8 mouse cellular contexts compared by ENCODE assay signal in genomic region chrX:12251853-12252679, GRCm38 (mm10).
DNase-seq lines count a peak whose midpoint lies in the region; ATAC-seq and TF ChIP-seq lines count a peak whose summit lies in the region.

No protein-coding gene starts in this region.

- DNase-seq in NIH3T3 (ENCODE audit: low read depth): peak; percentile 79
- peak; percentile 28 to 33 for DNase-seq in cerebellum, adult 18-20 months
- DNase-seq in heart, postnatal 36 days: peak; percentile 65 to 66
- DNase-seq in layer of hippocampus, adult 2 months (ENCODE audit: low spot score in 2 of 2): peak; percentile 17 to 47
- peak; percentile 86 for DNase-seq in lung, postnatal 10 days
- peak; percentile 60 for DNase-seq in ovary, postnatal 36 days (ENCODE audit: low spot score)
- DNase-seq in urinary bladder, postnatal 14 days (ENCODE audit: low spot score): peak; percentile 63

- intact Hi-C loops in heart, postnatal 36 days (cut with DNase I): loop anchor here (2.0 to 10.0 kb wide), 8 partner anchors 87 to 621 kb away; no protein-coding TSS in a partner anchor

- H3K4me3 ChIP-seq in forebrain, embryonic 16.5 days (replicated peaks; ENCODE audit: low read length): peak overlapping the region; percentile 34
- H3K4me3 ChIP-seq in layer of hippocampus, adult 2 months: peak overlapping the region; percentile 38

- peak overlapping the region; percentile 58 for H3K4me2 ChIP-seq in forebrain, embryonic 16.5 days (ENCODE audit: low read length)

- no peaks in the 10 kb centered on the region for H3K36me3 ChIP-seq in forebrain, embryonic 16.5 days (ENCODE audit: control insufficient read depth, insufficient read depth)

- H3K9me3 ChIP-seq in forebrain, embryonic 16.5 days (ENCODE audit: control insufficient read depth, low read length): no peaks in the 10 kb centered on the region

- peak; percentile 90 for ATAC-seq in forebrain, embryonic 16.5 days

- 17% methylated on average over 31 of the region's 32 CpGs for WGBS in forebrain, embryonic 16.5 days

- H3K27me3 ChIP-seq in forebrain, embryonic 16.5 days (replicated peaks; ENCODE audit: control insufficient read depth, insufficient read depth, low read length): no peaks in the 10 kb centered on the region

- H3K27ac ChIP-seq in forebrain, embryonic 16.5 days (ENCODE audit: low read length): no peak overlapping the region
- H3K27ac ChIP-seq in layer of hippocampus, adult 2 months: no peak overlapping the region

- peak; percentile 76 for TF ChIP-seq CTCF in layer of hippocampus, adult 2 months (conservative IDR thresholded peaks at IDR 0.05)

- H3K9ac ChIP-seq in forebrain, embryonic 16.5 days (replicated peaks; ENCODE audit: low read depth, low read length): no peak overlapping the region

- H3K4me1 ChIP-seq in forebrain, embryonic 16.5 days (replicated peaks; ENCODE audit: control insufficient read depth, insufficient read depth, low read length): peaks cover 7% of the 10 kb centered on the region

Comparison
In these comparisons a context has a peak if more than half of its experiments do, and no peak if none do; other contexts are left out.
1. DNase-seq: peak in every context shown above with its lines; median percentile 86 in lung, postnatal 10 days; 79 in NIH3T3; 66 in heart, postnatal 36 days; 63 in urinary bladder, postnatal 14 days; 60 in ovary, postnatal 36 days; 32 in layer of hippocampus, adult 2 months; 30 in cerebellum, adult 18-20 months.